Mouse (Mus musculus) forebrain, embryonic 15.5 days (tissue): ENCODE results near the gene Cfap43. TPM values are rescaled to one million over a fixed set of nuclear protein-coding genes. Genes with fewer than 3 reads are reported as not detected.

Experiments used
- microRNA-seq: library from miRNA; unstranded; fragments of <30 nt; microRNA quantifications from one replicate; pipeline ENCODE4, GENCODE M21; 2016
- polyA plus RNA-seq: library from polyadenylated mRNA; unstranded; fragments of >200 nt; fragmentation: Nextera tagmentation; extraction: Ambion mirVana; gene quantifications from 2 replicates; pipeline ENCODE4 v1.2.1, GENCODE M21; 2015

Cfap43 gene
- polyA plus RNA-seq, 1 experiment from 2014 or later: 2.6 TPM

Small RNA genes within 50 kb of the gene (microRNA-seq; reads per million reads assigned to microRNA genes)
- gene Gm22240 (not detected), gene Mir8090 (not detected)

Other genes with a start within 250 kb of the Cfap43 start
- gene Col17a1, start 227.2 kb downstream of the Cfap43 start, polyA plus RNA-seq: 0.18 and 0.55 TPM in 2 replicates
- 183 and 185 TPM in 2 replicates for gene Sfr1, start 187.6 kb downstream of the Cfap43 start, polyA plus RNA-seq
- gene Gsto1, start 64.3 kb downstream of the Cfap43 start, polyA plus RNA-seq: 98.9 and 110 TPM in 2 replicates
- 0.86 and 1.3 TPM in 2 replicates for gene Gsto2, start 53.8 kb downstream of the Cfap43 start, polyA plus RNA-seq
- 7.7 and 8.6 TPM in 2 replicates for gene Itprip, start within 50 bp of the Cfap43 start, polyA plus RNA-seq
- gene Cfap58, start 18.4 kb upstream of the Cfap43 start, polyA plus RNA-seq: 0.32 and 0.37 TPM in 2 replicates